Mouse (Mus musculus): ENCODE measurements around the gene Prss36.

GRCm38 (mm10) chr7:127944614-127945013 lies 1.9 kb downstream of the Prss36 start:
- TF ChIP-seq CTCF (IDR thresholded peaks at IDR 0.05; ENCODE audit: low read depth) (no peak), EP300 (IDR thresholded peaks at IDR 0.05; ENCODE audit: low read depth) (no peak)

Measured in liver, postnatal 0 days (tissue).